Mouse (Mus musculus) stomach, adult 2 months (tissue): ENCODE results near the gene M6pr. TPM values are rescaled to one million over a fixed set of nuclear protein-coding genes. Genes with fewer than 3 reads are reported as not detected.

Source experiments
- polyA plus RNA-seq: library from polyadenylated mRNA; depleted of rRNA; stranded (reverse); fragments of >200 nt; gene quantifications from 2 replicates; pipeline ENCODE4 v1.2.3, GENCODE M21; 2012; rRNA removed

M6pr gene
- 13.4 and 17.6 TPM in 2 replicates for polyA plus RNA-seq

DNA sequence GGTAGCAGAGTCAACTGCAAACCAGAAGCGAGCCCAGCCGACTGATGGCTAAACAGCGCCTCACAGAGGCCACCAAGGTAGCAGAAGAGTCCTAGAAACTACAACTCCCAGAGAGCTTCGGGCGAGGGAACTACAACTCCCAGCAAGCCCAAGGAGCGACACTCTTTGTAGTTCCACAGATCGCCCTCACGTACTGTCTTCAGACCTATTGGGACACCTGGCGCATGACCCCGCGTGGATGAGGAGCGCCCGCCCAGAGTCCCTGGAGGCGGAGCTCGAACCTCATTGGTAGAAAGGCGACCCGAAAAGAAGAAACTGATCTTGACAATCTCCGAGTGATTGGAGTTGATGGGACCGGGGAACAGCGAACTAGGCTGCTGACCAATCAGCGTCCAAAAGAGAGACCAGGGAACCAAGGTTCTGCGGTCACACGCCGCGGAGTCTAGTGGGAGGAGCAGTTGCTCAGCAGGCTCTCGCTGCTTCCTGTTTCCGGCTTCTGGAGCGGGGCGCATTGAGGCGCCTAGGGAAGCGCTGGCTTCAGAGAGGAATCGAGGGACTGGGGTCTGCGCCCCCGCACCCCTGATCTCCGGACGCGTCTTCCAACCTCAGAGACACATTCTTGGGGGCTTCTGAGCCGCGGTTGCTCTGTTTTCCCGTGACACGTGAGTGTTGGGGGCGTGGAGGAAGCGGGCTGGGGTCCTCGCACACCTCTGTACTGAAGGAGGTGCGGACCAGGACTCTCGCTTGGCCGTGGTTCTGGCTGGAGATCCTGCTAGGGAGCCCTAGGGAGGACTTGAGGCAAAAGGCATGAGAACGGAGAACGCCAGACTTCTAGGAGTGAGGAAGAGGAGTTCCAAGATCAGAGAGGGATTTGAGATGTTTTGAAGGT, at the start of gene M6pr:
Gene M6pr (plus strand): TSS at position 216 of the 889 bp plus-strand sequence.

GRCm38 (mm10) chr6:122282782-122283181, 25.7 kb upstream of the M6pr start, which contains the start of gene Klrg1:
TSS of gene Klrg1 (minus strand) at chr6:122282882.

DNA sequence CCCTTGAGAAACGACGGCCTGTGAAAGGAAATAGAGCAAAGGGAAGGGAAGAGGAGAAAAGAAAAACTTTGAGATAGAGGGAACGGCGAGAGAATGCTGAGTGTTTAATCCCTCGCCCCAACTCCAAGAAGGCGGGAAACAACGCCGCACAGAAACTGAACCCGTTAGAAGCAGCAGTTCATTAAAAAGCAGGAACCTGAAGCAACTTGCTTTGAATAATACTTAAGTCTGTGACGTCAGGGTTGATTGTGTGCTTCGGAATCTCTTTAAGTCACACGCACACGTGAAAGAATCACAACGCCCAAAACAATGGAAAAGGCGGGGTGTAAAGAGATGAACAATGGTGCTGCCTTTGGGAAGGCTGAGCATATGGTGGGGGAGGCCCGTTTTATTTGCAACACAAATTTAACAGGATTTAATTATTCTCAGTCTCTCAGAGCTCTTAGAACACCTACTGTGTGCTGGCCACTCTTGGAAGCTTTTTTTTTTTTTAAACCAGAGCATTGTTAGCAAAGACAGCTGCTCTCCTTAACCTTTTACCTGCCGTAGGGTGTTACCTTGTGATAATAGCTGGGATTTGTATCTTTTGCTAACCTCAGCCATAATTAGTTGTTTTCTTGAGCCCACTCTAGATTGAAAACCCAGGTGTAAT, 32.0 kb downstream of the M6pr start, which contains the start of gene Phc1:
Gene Phc1 (minus strand): TSS at position 213 of the 652 bp plus-strand sequence.

Other genes with a start within 250 kb of the M6pr start
- 0.05 and 0.13 TPM in 2 replicates for gene Klrg1, start 25.8 kb upstream of the M6pr start, polyA plus RNA-seq
- 15.4 and 23.5 TPM in 2 replicates for gene Phc1, start 31.8 kb downstream of the M6pr start, polyA plus RNA-seq
- 0.02 and 0.04 TPM in 2 replicates for gene Rimklb, start 190.0 kb downstream of the M6pr start, polyA plus RNA-seq
- gene Mfap5, start 197.1 kb downstream of the M6pr start, polyA plus RNA-seq: 68.1 and 71.2 TPM in 2 replicates
- not detected in 2 replicates for gene Aicda, start 245.1 kb downstream of the M6pr start, polyA plus RNA-seq